In genomic region chr17:13547657-13548360, GRCm38 (mm10) we compare ENCODE assay signal across 30 mouse cellular contexts.
DNase-seq lines count a peak whose midpoint lies in the region; ATAC-seq and TF ChIP-seq lines count a peak whose summit lies in the region.
"Had no signal": no experiment of that assay in that cellular context is flagged by ENCODE, and none has a peak within 500 bp of the region (broad histone marks: within the 10 kb centered on the region; RNA-seq: fewer than 3 reads in every experiment).

No protein-coding gene starts in this region.

- DNase-seq in CD4-positive, CD25-positive, alpha-beta regulatory T cell, adult 2 months (ENCODE audit: low read depth, low spot score): peak; percentile 11
- DNase-seq in kidney, adult 18-20 months: peak; percentile 64
- no peak for DNase-seq in kidney, postnatal 4 days
- DNase-seq in liver, adult 2 months (ENCODE audit: extremely low read depth, low read depth, low spot score): peak; percentile 54
- peak; percentile 3 for DNase-seq in kidney, postnatal 0 days (ENCODE audit: low spot score)
- no peak for DNase-seq in urinary bladder, postnatal 4 days (ENCODE audit: low spot score in 2 of 2)
- DNase-seq: adrenal gland, postnatal 14 days; cerebellum, adult 11 months; cerebellum, adult 9-10 months; cerebellum, postnatal 36 days; gastrocnemius, postnatal 36 days; heart, adult 2 months; heart, postnatal 10 days; lung, embryonic 14.5 days; lung, postnatal 14 days; right cerebral cortex, postnatal 25 days; thymus, postnatal 14 days had no signal

- no peak for ATAC-seq in CD4-positive, CD25-positive, alpha-beta regulatory T cell, adult 4 months
- ATAC-seq in liver, embryonic 12.5 days: no peak
- ATAC-seq in kidney, postnatal 0 days (replicated peaks; ENCODE audit: low FRiP score, low read depth): no peak
- ATAC-seq: forebrain, embryonic 15.5 days; Patski had no signal

- no peak overlapping the region for H3K4me2 ChIP-seq in liver, embryonic 12.5 days
- no peak overlapping the region for H3K4me2 ChIP-seq in kidney, postnatal 0 days (ENCODE audit: low read length)
- H3K4me2 ChIP-seq: embryonic facial prominence, embryonic 13.5 days; forebrain, embryonic 15.5 days; heart, embryonic 13.5 days; hindbrain, embryonic 14.5 days; limb, embryonic 13.5 days; lung, embryonic 14.5 days; midbrain, embryonic 12.5 days; neural tube, embryonic 13.5 days had no signal

- TF ChIP-seq POLR2A in liver, adult 2 months (IDR thresholded peaks at IDR 0.05; ENCODE audit: extremely low read depth, insufficient read depth, low read length): no peak

- no peaks in the 10 kb centered on the region for H3K79me2 ChIP-seq in liver, adult 2 months (ENCODE audit: control insufficient read depth, insufficient read depth, low read length)

- H3K9ac ChIP-seq in liver, adult 2 months (ENCODE audit: low read depth, low read length): no peak overlapping the region
- H3K9ac ChIP-seq in liver, embryonic 12.5 days: no peak overlapping the region
- no peak overlapping the region for H3K9ac ChIP-seq in kidney, postnatal 0 days (ENCODE audit: low read depth, low read length)
- H3K9ac ChIP-seq: embryonic facial prominence, embryonic 13.5 days; forebrain, embryonic 15.5 days; heart, embryonic 13.5 days; hindbrain, embryonic 14.5 days; limb, embryonic 13.5 days; liver, embryonic 14.5 days; lung, embryonic 14.5 days; midbrain, embryonic 12.5 days; neural tube, embryonic 13.5 days had no signal

- H3K27ac ChIP-seq in liver, adult 2 months (replicated peaks; ENCODE audit: insufficient read depth, low read depth, low read length): no peak overlapping the region
- H3K27ac ChIP-seq in liver, embryonic 12.5 days: no peak overlapping the region
- no peak overlapping the region for H3K27ac ChIP-seq in kidney, postnatal 0 days
- H3K27ac ChIP-seq: embryonic facial prominence, embryonic 13.5 days; forebrain, embryonic 10.5 days; heart, adult 2 months; heart, embryonic 13.5 days; hindbrain, embryonic 14.5 days; limb, embryonic 13.5 days; liver, embryonic 14.5 days; midbrain, embryonic 12.5 days; neural tube, embryonic 13.5 days had no signal

- no peak overlapping the region for H3K4me3 ChIP-seq in liver, adult 2 months (ENCODE audit: insufficient read depth, low read depth, low read length)
- no peak overlapping the region for H3K4me3 ChIP-seq in liver, embryonic 12.5 days
- H3K4me3 ChIP-seq in kidney, postnatal 0 days (replicated peaks; ENCODE audit: low read depth, low read length): no peak overlapping the region
- H3K4me3 ChIP-seq: embryonic facial prominence, embryonic 13.5 days; forebrain, embryonic 10.5 days; forebrain, embryonic 15.5 days; heart, adult 2 months; heart, embryonic 13.5 days; left cerebral cortex, adult 2 months; limb, embryonic 13.5 days; midbrain, embryonic 12.5 days; neural tube, embryonic 13.5 days had no signal

- no peaks in the 10 kb centered on the region for H3K27me3 ChIP-seq in liver, adult 2 months (ENCODE audit: control insufficient read depth, insufficient read depth, low read length)
- H3K27me3 ChIP-seq in liver, embryonic 12.5 days (replicated peaks): no peaks in the 10 kb centered on the region
- H3K27me3 ChIP-seq in kidney, postnatal 0 days (ENCODE audit: insufficient read depth, low read length): no peaks in the 10 kb centered on the region
- H3K27me3 ChIP-seq: embryonic facial prominence, embryonic 13.5 days; forebrain, embryonic 15.5 days; heart, embryonic 13.5 days; limb, embryonic 13.5 days; midbrain, embryonic 12.5 days; neural tube, embryonic 13.5 days; Patski had no signal

- 57% methylated on average over 12 of the region's 12 CpGs for WGBS in liver, adult 2 months
- WGBS in liver, embryonic 12.5 days (ENCODE audit: insufficient replicate concordance): 50% methylated on average over 12 of the region's 12 CpGs
- WGBS in kidney, postnatal 0 days: 61% methylated on average over 12 of the region's 12 CpGs

- no peaks in the 10 kb centered on the region for H3K4me1 ChIP-seq in liver, adult 2 months (ENCODE audit: control insufficient read depth, insufficient read depth, low read length)
- no peaks in the 10 kb centered on the region for H3K4me1 ChIP-seq in liver, embryonic 12.5 days
- no peaks in the 10 kb centered on the region for H3K4me1 ChIP-seq in kidney, postnatal 0 days (replicated peaks; ENCODE audit: insufficient read depth, low read length)
- H3K4me1 ChIP-seq: embryonic facial prominence, embryonic 13.5 days; forebrain, embryonic 10.5 days; forebrain, embryonic 15.5 days; limb, embryonic 13.5 days; midbrain, embryonic 12.5 days; neural tube, embryonic 13.5 days had no signal

- peaks cover 82% of the 10 kb centered on the region for H3K9me3 ChIP-seq in liver, embryonic 12.5 days (replicated peaks)
- peaks cover 38% of the 10 kb centered on the region for H3K9me3 ChIP-seq in kidney, postnatal 0 days (replicated peaks; ENCODE audit: low read length)

- no peak for TF ChIP-seq CTCF in liver, adult 2 months (IDR thresholded peaks at IDR 0.05; ENCODE audit: low read depth, low read length)
- TF ChIP-seq CTCF in kidney, postnatal 0 days (IDR thresholded peaks at IDR 0.05; ENCODE audit: low read depth): no peak

- H3K36me3 ChIP-seq in liver, adult 2 months (ENCODE audit: control insufficient read depth, insufficient read depth, low read length): no peaks in the 10 kb centered on the region
- H3K36me3 ChIP-seq in liver, embryonic 12.5 days: no peaks in the 10 kb centered on the region
- H3K36me3 ChIP-seq in kidney, postnatal 0 days (ENCODE audit: insufficient read depth, low read length): no peaks in the 10 kb centered on the region
- H3K36me3 ChIP-seq: embryonic facial prominence, embryonic 13.5 days; forebrain, embryonic 10.5 days; forebrain, embryonic 15.5 days; heart, embryonic 13.5 days; limb, embryonic 13.5 days; midbrain, embryonic 12.5 days; neural tube, embryonic 13.5 days had no signal

Comparison
In these comparisons a context has a peak if more than half of its experiments do, and no peak if none do; other contexts are left out.
1. DNase-seq: peak in CD4-positive, CD25-positive, alpha-beta regulatory T cell, adult 2 months (single experiment), kidney, adult 18-20 months (single experiment), liver, adult 2 months (single experiment) and kidney, postnatal 0 days (single experiment); none in kidney, postnatal 4 days (0 of 2) and urinary bladder, postnatal 4 days (0 of 2).